Mouse (Mus musculus): ENCODE data around the gene Top3a. TPM values are rescaled to one million over a fixed set of nuclear protein-coding genes. Genes with fewer than 3 reads are reported as not detected.

Top3a gene
- polyA plus RNA-seq, 2 experiments from 2014 or later: 13.8 to 25.0 TPM

DNA sequence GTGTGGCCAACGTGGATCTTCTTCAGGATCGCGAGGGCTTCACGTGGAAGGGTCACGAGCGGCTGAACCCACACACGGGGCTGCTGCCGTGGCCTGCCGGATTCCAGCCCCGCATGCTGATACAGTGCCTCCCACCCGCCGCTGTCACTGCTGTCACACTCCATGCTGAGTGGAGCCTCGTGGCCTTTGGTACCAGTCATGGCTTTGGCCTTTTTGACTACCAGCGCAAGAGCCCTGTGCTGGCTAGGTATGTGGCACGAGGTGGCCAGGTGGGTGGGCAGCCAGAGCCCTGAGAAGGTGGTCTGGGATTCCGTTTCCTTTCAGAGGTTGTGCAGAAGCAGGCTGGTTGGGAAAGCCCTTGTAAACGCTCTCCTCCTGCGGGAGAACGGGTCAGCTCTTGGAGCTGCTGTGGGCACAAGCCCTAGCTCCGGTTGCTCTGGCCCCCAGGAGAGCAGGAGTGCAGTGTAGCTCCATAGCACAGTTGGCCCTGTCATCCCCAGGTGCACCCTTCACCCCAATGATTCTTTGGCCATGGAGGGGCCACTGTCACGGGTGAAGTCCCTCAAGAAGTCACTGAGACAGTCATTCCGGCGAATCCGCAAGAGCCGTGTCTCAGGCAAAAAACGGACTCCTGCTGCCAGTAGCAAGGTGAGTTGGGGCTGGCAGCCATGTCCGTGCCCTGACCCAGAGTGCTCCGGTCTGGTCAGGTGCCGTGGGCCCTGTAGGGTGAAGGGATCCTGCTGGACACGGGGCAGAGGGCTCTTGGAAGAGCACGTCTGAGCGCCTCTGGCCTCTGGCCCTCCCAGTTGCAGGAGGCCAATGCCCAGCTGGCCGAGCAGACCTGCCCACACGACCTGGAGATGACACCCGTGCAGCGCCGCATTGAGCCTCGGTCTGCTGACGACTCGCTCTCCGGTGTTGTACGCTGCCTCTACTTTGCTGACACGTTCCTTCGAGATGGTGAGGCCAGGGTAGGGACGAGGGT lies 67.4 kb downstream of the Top3a start:
- ATAC-seq: no peak

GRCm38 (mm10) chr11:60708631-60709030 lies 68.5 kb downstream of the Top3a start:
- no peak for ATAC-seq

GRCm38 (mm10) chr11:60707672-60708071 lies 69.5 kb downstream of the Top3a start:
- ATAC-seq: no peak

DNA sequence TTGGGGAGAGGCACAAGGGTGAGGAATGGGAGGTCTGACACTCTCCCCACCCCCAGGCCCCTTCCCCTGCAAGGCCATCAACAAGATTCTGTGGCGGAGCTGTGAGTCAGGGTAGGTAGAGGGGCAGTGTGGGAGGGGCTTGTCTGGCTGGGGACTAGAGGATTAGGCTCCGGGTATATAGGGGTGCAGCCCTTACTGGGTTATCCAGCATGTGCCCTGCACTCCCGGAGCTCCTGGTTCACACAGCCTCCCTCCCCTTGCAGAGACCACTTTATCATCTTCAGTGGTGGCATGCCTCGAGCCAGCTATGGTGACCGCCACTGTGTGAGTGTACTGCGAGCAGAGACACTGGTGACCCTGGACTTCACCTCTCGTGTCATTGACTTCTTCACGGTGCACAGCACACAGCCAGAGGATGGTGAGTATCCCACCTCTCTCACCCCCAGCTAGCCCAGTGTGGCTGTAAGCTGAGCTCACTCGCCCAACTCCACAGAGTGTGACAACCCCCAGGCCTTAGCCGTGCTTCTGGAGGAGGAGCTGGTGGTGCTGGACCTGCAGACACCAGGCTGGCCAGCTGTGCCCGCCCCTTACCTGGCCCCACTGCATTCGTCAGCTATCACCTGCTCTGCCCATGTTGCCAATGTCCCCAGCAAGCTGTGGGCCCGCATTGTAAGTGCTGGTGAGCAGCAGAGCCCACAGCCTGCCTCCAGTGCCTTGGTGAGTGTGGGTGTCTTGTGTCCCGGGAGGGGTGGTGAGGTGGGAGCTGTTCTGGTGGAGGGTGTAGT lies 70.3 kb downstream of the Top3a start:
- no peak for ATAC-seq

GRCm38 (mm10) chr11:60706076-60706475 lies 71.1 kb downstream of the Top3a start:
- no peak for ATAC-seq

- no peak for ATAC-seq
Measured at GRCm38 (mm10) chr11:60705255-60705654, 71.9 kb downstream of the Top3a start.

GRCm38 (mm10) chr11:60704023-60704880 lies 72.9 kb downstream of the Top3a start:
- no peak for ATAC-seq

DNA sequence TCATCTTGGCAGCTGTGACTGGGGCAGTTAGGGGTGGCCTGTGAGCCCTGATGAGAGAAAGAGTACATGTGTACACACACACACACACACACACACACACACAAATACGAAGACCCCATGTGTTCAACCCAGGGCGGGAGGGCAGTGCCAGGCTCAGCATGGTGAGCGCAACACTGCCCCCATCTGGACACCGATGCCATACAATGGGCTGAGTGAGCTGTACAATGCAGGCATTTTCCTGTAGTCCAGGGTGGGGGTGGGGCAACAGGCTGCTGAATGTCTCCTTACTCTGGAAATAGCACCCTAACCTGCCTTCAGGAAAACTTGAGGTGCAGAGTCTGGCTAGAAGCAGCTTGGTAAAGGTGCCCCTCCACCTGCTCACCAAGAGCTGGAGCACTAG lies 74.0 kb downstream of the Top3a start:
- ATAC-seq: no peak

DNA sequence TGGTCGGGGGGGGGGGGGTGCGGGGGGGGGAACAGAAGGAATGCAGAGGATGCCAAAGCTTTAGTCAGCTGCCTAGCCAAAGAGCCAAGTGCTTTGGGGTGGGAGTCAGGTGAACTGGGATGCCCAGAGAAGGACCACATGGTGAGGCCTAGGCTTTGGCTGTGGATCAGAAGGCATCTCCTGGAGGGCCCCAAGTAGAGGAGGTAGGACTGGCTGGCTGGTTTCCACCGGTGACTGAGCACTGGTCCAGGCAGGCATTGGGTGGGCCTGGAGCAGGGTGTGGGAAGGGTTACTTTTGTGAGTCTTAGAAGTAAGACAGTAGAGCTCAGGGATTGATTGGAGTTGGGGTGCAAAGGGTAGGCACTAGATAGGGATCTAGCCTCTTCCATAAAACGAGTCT lies 75.6 kb downstream of the Top3a start:
- no peak for ATAC-seq

- ATAC-seq: no peak
Measured at GRCm38 (mm10) chr11:60700320-60701185, 76.6 kb downstream of the Top3a start.

DNA sequence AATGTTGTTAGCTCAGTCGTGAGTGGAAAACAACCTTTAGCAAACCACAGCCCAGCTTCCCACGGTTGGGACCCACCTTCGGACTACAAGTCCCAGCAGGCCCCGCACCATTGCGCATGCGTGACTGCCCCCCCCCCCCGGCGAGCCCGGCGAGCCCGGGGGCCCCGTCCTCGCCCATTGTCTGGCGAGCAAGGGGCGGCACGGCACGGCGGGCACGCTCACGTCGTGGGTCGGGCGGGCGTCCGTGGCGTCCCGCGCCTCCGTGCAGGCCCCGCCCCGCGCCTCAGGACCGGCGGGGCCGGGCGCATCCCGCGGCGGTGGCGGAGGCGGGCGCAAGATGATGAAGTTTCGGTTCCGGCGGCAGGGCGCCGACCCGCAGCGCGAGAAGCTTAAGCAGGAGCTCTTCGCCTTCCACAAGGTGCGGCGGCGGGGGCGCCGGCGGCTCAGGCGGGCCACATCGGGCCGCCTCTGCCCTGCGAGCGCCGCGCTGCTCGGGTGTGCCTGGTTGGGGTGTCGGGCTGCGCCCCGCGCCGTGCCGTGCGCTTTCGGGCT lies 77.6 kb downstream of the Top3a start, which contains the start of gene Llgl1:
Gene Llgl1, plus strand, starts transcription at position 200 of the 552 bp plus-strand sequence.
- peak; percentile 85 for ATAC-seq

- ATAC-seq: peak; percentile 13
Measured at GRCm38 (mm10) chr11:60698806-60699523, 78.2 kb downstream of the Top3a start.

DNA sequence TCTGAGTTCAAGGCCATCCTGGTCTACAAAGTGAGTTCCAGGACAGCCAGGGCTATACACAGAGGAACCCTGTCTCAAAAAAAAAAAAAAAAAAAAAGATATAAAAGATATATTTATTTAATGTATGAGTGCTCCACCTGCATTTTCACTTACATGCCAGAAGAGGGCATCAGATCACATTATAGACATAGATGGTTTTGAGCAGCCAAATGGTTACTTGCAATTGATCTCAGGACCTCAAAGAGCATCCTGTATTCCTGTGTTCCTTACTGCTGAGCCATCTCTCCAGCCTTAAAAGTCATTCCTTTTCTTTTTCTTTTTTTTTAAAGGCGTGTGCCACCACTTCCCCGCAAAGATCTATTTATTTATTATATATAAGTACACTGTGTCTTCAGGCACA lies 79.6 kb downstream of the Top3a start:
- ATAC-seq: peak; percentile 47

DNA sequence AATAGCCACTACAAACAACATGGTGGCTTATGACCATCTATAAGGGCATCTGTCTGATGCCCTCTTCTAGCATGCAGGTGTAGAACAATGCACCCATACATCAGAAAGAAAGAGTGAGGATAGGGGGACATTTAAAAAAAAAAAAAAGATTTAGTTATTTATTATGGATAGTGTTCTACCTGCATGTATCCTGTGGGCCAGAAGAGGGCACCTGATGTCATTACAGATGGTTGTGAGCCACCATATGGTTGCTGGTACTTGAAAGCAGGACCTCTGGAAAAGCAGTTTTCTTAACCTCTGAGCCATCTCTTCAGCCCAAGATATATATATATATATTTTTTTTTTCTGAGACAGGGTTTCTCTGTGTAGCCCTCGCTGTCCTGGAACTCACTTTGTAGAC lies 81.0 kb downstream of the Top3a start:
- ATAC-seq: no peak

Other genes starting within 250 kb of the Top3a start
- gene Alkbh5, start 241.0 kb downstream of the Top3a start, polyA plus RNA-seq (2017; shearing (Covaris generic)): 10 to 100 TPM; 22.1 to 38.0 TPM
- 10 to 100 TPM in 1 of 2 experiments, 1 to 10 TPM in 1; 9.7 to 12.8 TPM for gene Llgl1, start 77.6 kb downstream of the Top3a start, polyA plus RNA-seq (2017; shearing (Covaris generic))
- gene Flii, start 50.1 kb downstream of the Top3a start, polyA plus RNA-seq (2017; shearing (Covaris generic)): 100 to 1,000 TPM in 1 of 2 experiments, 10 to 100 TPM in 1; 67.8 to 101 TPM
- 10 to 100 TPM in 1 of 2 experiments, 1 to 10 TPM in 1; 9.1 to 12.2 TPM for gene Mief2, start 49.0 kb downstream of the Top3a start, polyA plus RNA-seq (2017; shearing (Covaris generic))
- 1 to 10 TPM; 5.7 to 6.6 TPM for gene Smcr8, start 159 bp upstream of the Top3a start, polyA plus RNA-seq (2017; shearing (Covaris generic))
- gene Shmt1, start 34.4 kb upstream of the Top3a start, polyA plus RNA-seq (2017; shearing (Covaris generic)): 10 to 100 TPM; 18.6 to 33.7 TPM
- gene Dhrs7b, start 53.3 kb upstream of the Top3a start, polyA plus RNA-seq (2017; shearing (Covaris generic)): 10 to 100 TPM; 22.4 to 24.8 TPM
- gene Tmem11, start 101.9 kb upstream of the Top3a start, polyA plus RNA-seq (2017; shearing (Covaris generic)): 10 to 100 TPM; 33.2 to 36.9 TPM
- gene Natd1, start 137.4 kb upstream of the Top3a start, polyA plus RNA-seq (2017; shearing (Covaris generic)): 1 to 10 TPM; 6.9 to 9.9 TPM
- gene Map2k3, start 154.7 kb upstream of the Top3a start, polyA plus RNA-seq (2017; shearing (Covaris generic)): 10 to 100 TPM; 48.1 to 70.2 TPM
- not detected for gene Kcnj12, start 245.2 kb upstream of the Top3a start, polyA plus RNA-seq (2017; shearing (Covaris generic))